Mouse (Mus musculus) neural tube, embryonic 13.5 days (tissue): ENCODE measurements around the gene Efcab5. TPM values are rescaled to one million over a fixed set of nuclear protein-coding genes. Genes with fewer than 3 reads are reported as not detected.
A peak's percentile ranks its signal among the peaks of the same experiment; 100 is the strongest.
"Not testable (repeated sequence)": the region's sequence is repeated elsewhere in the genome, so short reads cannot be mapped to it uniquely, and the experiment has no call there.

ENCODE experiments used
- ATAC-seq: fragments of 200-750 bp; cut with Nextera tagmentation; 2 replicates; pipeline ENCODE4 v1.8.0; 2017; ENCODE audit warnings: low read depth, mild to moderate bottlenecking, moderate TSS enrichment, moderate library complexity
- H3K27ac ChIP-seq: fragments of 300-500 bp; sonication (generic); replicated peaks from 2 replicates; pipeline ENCODE4 v1.5.1; 2015; ENCODE audit warnings: moderate library complexity, mild to moderate bottlenecking, inconsistent platforms
- H3K27me3 ChIP-seq: fragments of 300-500 bp; sonication (generic); 2 replicates; pipeline ENCODE4 v1.6.1; 2015; ENCODE audit warnings: mild to moderate bottlenecking, inconsistent platforms
- H3K36me3 ChIP-seq: fragments of 300-500 bp; sonication (generic); 2 replicates; pipeline ENCODE4 v1.6.1; 2015; ENCODE audit warnings: mild to moderate bottlenecking, inconsistent platforms
- H3K4me1 ChIP-seq: fragments of 300-500 bp; sonication (generic); replicated peaks from 2 replicates; pipeline ENCODE4 v1.6.1; 2015; ENCODE audit warnings: inconsistent platforms
- H3K4me2 ChIP-seq: fragments of 300-500 bp; sonication (generic); 2 replicates; pipeline ENCODE4 v1.6.1; 2015; ENCODE audit warnings: inconsistent platforms, mild to moderate bottlenecking, moderate library complexity
- H3K4me3 ChIP-seq: fragments of 300-500 bp; sonication (generic); 2 replicates; pipeline ENCODE4 v1.5.1; 2015; ENCODE audit warnings: mild to moderate bottlenecking, inconsistent platforms
- H3K9ac ChIP-seq: fragments of 300-500 bp; sonication (generic); 2 replicates; pipeline ENCODE4 v1.6.1; 2015; ENCODE audit warnings: moderate library complexity, mild to moderate bottlenecking, inconsistent platforms
- H3K9me3 ChIP-seq: fragments of 300-500 bp; sonication (generic); 2 replicates; pipeline ENCODE4 v1.6.1; 2016; ENCODE audit warnings: inconsistent platforms
- WGBS: fragments of 180-500 bp; shearing (Covaris S2); methylation state at CpG from one replicate; pipeline ENCODE4 v1.1.7; 2015; 5-methylcytosine and 5-hydroxymethylcytosine counted together
- polyA plus RNA-seq: library from polyadenylated mRNA; unstranded; fragments of >200 nt; fragmentation: Nextera tagmentation; extraction: Ambion mirVana; gene quantifications from 2 replicates; pipeline ENCODE4 v1.2.1, GENCODE M21; 2015

Gene Efcab5
- polyA plus RNA-seq, 1 experiment from 2014 or later, result 0.29 TPM

- H3K4me3 ChIP-seq, result no peak overlapping the region
- H3K9ac ChIP-seq, result no peak overlapping the region
- H3K9me3 ChIP-seq, result no peaks in the 10 kb centered on the region
- H3K27me3 ChIP-seq, result no peaks in the 10 kb centered on the region
- WGBS, result 93% methylated on average over 3 of the region's 3 CpGs
- H3K4me2 ChIP-seq, result no peak overlapping the region
- no peak overlapping the region for H3K27ac ChIP-seq
- ATAC-seq, result no peak
- no peaks in the 10 kb centered on the region for H3K36me3 ChIP-seq
- no peaks in the 10 kb centered on the region for H3K4me1 ChIP-seq
These were observed 60.2 kb downstream of the Efcab5 start for GRCm38 (mm10) chr11:77128562-77128961.

- 89% methylated on average over 6 of the region's 6 CpGs for WGBS
- no peak overlapping the region for H3K4me3 ChIP-seq
- H3K4me1 ChIP-seq, result no peaks in the 10 kb centered on the region
- no peaks in the 10 kb centered on the region for H3K27me3 ChIP-seq
- no peak overlapping the region for H3K27ac ChIP-seq
- no peak overlapping the region for H3K4me2 ChIP-seq
- no peaks in the 10 kb centered on the region for H3K9me3 ChIP-seq
- no peaks in the 10 kb centered on the region for H3K36me3 ChIP-seq
- no peak for ATAC-seq
- no peak overlapping the region for H3K9ac ChIP-seq
These were observed 77.6 kb downstream of the Efcab5 start for GRCm38 (mm10) chr11:77111141-77111540.

GRCm38 (mm10) chr11:77108442-77108841, 80.3 kb downstream of the Efcab5 start:
- no peaks in the 10 kb centered on the region for H3K36me3 ChIP-seq
- 89% methylated on average over 6 of the region's 6 CpGs for WGBS
- H3K9me3 ChIP-seq, result no peaks in the 10 kb centered on the region
- H3K27ac ChIP-seq, result no peak overlapping the region
- H3K4me2 ChIP-seq, result no peak overlapping the region
- no peaks in the 10 kb centered on the region for H3K4me1 ChIP-seq
- H3K4me3 ChIP-seq, result no peak overlapping the region
- ATAC-seq, result no peak
- no peak overlapping the region for H3K9ac ChIP-seq
- H3K27me3 ChIP-seq, result no peaks in the 10 kb centered on the region

GRCm38 (mm10) chr11:77107872-77108271, 80.9 kb downstream of the Efcab5 start:
- not testable (repeated sequence) for H3K4me3 ChIP-seq, ATAC-seq, H3K36me3 ChIP-seq, H3K27ac ChIP-seq, H3K4me2 ChIP-seq, H3K9me3 ChIP-seq, H3K9ac ChIP-seq, H3K27me3 ChIP-seq, H3K4me1 ChIP-seq
- 82% methylated on average over 12 of the region's 12 CpGs for whole genome bisulfite sequencing

- no peaks in the 10 kb centered on the region for H3K9me3 ChIP-seq
- H3K27ac ChIP-seq, result no peak overlapping the region
- no peaks in the 10 kb centered on the region for H3K27me3 ChIP-seq
- no peak for ATAC-seq
- H3K9ac ChIP-seq, result no peak overlapping the region
- no peaks in the 10 kb centered on the region for H3K4me1 ChIP-seq
- no peak overlapping the region for H3K4me3 ChIP-seq
- WGBS, result 94% methylated on average over 6 of the region's 6 CpGs
- H3K36me3 ChIP-seq, result no peaks in the 10 kb centered on the region
- H3K4me2 ChIP-seq, result no peak overlapping the region
These were observed 81.8 kb downstream of the Efcab5 start for GRCm38 (mm10) chr11:77106961-77107360.

GRCm38 (mm10) chr11:77100137-77100937, 88.4 kb downstream of the Efcab5 start:
- Histone ChIP-seq H3K27me3 (no peaks in the 10 kb centered on the region), H3K4me1 (no peaks in the 10 kb centered on the region), H3K4me3 (no peak overlapping the region), H3K27ac (no peak overlapping the region), H3K36me3 (no peaks in the 10 kb centered on the region), H3K4me2 (no peak overlapping the region), H3K9me3 (no peaks in the 10 kb centered on the region), H3K9ac (no peak overlapping the region)
- peak; percentile 32; the same call in 1 of the 2 replicates for ATAC-seq
- 15% methylated on average over 10 of the region's 10 CpGs for WGBS

GRCm38 (mm10) chr11:77098332-77098972, 90.3 kb downstream of the Efcab5 start:
- no peaks in the 10 kb centered on the region for H3K27me3 ChIP-seq
- no peak overlapping the region for H3K4me3 ChIP-seq
- no peak for ATAC-seq
- no peak overlapping the region for H3K9ac ChIP-seq
- WGBS, result 84% methylated on average over 19 of the region's 19 CpGs
- no peaks in the 10 kb centered on the region for H3K36me3 ChIP-seq
- no peaks in the 10 kb centered on the region for H3K9me3 ChIP-seq
- no peaks in the 10 kb centered on the region for H3K4me1 ChIP-seq
- H3K27ac ChIP-seq, result no peak overlapping the region
- H3K4me2 ChIP-seq, result no peak overlapping the region

- no peak overlapping the region for H3K27ac ChIP-seq
- peaks cover 4% of the 10 kb centered on the region for H3K4me1 ChIP-seq
- no peak overlapping the region for H3K4me3 ChIP-seq
- no peak overlapping the region for H3K4me2 ChIP-seq
- no peak overlapping the region for H3K9ac ChIP-seq
- 76% methylated on average over 7 of the region's 7 CpGs for WGBS
- ATAC-seq, result no peak
- no peaks in the 10 kb centered on the region for H3K36me3 ChIP-seq
- no peaks in the 10 kb centered on the region for H3K27me3 ChIP-seq
- no peaks in the 10 kb centered on the region for H3K9me3 ChIP-seq
These were observed 91.8 kb downstream of the Efcab5 start for GRCm38 (mm10) chr11:77096991-77097390.

GRCm38 (mm10) chr11:77096581-77096980, 92.2 kb downstream of the Efcab5 start:
- Histone ChIP-seq H3K27me3 (no peaks in the 10 kb centered on the region), H3K9me3 (no peaks in the 10 kb centered on the region), H3K36me3 (no peaks in the 10 kb centered on the region), H3K9ac (no peak overlapping the region), H3K4me3 (no peak overlapping the region), H3K4me2 (no peak overlapping the region), H3K4me1 (peaks cover 4% of the 10 kb centered on the region), H3K27ac (no peak overlapping the region)
- no peak for ATAC-seq
- WGBS, result 73% methylated on average over 3 of the region's 3 CpGs

GRCm38 (mm10) chr11:77095206-77095605, 93.6 kb downstream of the Efcab5 start:
- peaks cover 4% of the 10 kb centered on the region for H3K4me1 ChIP-seq
- ATAC-seq, result no peak
- H3K27me3 ChIP-seq, result no peaks in the 10 kb centered on the region
- no peaks in the 10 kb centered on the region for H3K36me3 ChIP-seq
- no peaks in the 10 kb centered on the region for H3K9me3 ChIP-seq
- H3K4me3 ChIP-seq, result no peak overlapping the region
- no peak overlapping the region for H3K27ac ChIP-seq
- no peak overlapping the region for H3K9ac ChIP-seq
- no peak overlapping the region for H3K4me2 ChIP-seq
- 65% methylated on average over 10 of the region's 10 CpGs for WGBS

- no peak overlapping the region for H3K27ac ChIP-seq
- no peak overlapping the region for H3K4me2 ChIP-seq
- no peaks in the 10 kb centered on the region for H3K27me3 ChIP-seq
- H3K4me1 ChIP-seq, result peaks cover 4% of the 10 kb centered on the region
- no peak overlapping the region for H3K9ac ChIP-seq
- H3K4me3 ChIP-seq, result no peak overlapping the region
- ATAC-seq, result no peak
- 70% methylated on average over 8 of the region's 8 CpGs for WGBS
- no peaks in the 10 kb centered on the region for H3K36me3 ChIP-seq
- H3K9me3 ChIP-seq, result no peaks in the 10 kb centered on the region
These were observed 94.6 kb downstream of the Efcab5 start for GRCm38 (mm10) chr11:77094136-77094535.

GRCm38 (mm10) chr11:77093208-77093607, 95.6 kb downstream of the Efcab5 start:
- no peak for ATAC-seq
- Histone ChIP-seq H3K4me1 (peaks cover 4% of the 10 kb centered on the region), H3K9me3 (no peaks in the 10 kb centered on the region), H3K9ac (no peak overlapping the region), H3K36me3 (no peaks in the 10 kb centered on the region), H3K27me3 (no peaks in the 10 kb centered on the region), H3K4me3 (peak overlapping the region; percentile 21; the same call in 1 of the 2 replicates), H3K27ac (no peak overlapping the region), H3K4me2 (peak overlapping the region; percentile 49)
- 2% methylated on average over 9 of the region's 11 CpGs for WGBS
